Mouse (Mus musculus): Measurements from ENCODE around the gene Ackr3. TPM values are rescaled to one million over a fixed set of nuclear protein-coding genes. Genes with fewer than 3 reads are reported as not detected.

The Ackr3 gene
- polyA plus RNA-seq, 1 experiment from 2014 or later, result 3.5 TPM

GRCm38 (mm10) chr1:90205223-90205622 lies 1.4 kb downstream of the Ackr3 start:
- no peaks in the 10 kb centered on the region for H3K9me3 ChIP-seq (replicated peaks)
- H3K36me3 ChIP-seq, result no peaks in the 10 kb centered on the region
- peaks cover 72% of the 10 kb centered on the region for H3K27me3 ChIP-seq
- 20% methylated on average over 6 of the region's 6 CpGs for WGBS (ENCODE audit: insufficient replicate concordance)
- H3K27ac ChIP-seq, result 0 out of 2 replicates have a peak overlapping the region, but pooled peaks have one; percentile 1
- H3K4me1 ChIP-seq (replicated peaks), result peaks cover 11% of the 10 kb centered on the region; the same call in 1 of the 2 replicates
- DNase-seq (no peak), ATAC-seq (ENCODE audit: low read depth) (no peak)
- peak overlapping the region; percentile 35 for H3K4me3 ChIP-seq (replicated peaks)
- 0 out of 2 replicates have a peak overlapping the region, but pooled peaks have one; percentile 1 for H3K4me2 ChIP-seq
- peak overlapping the region; percentile 33; the same call in 1 of the 2 replicates for H3K9ac ChIP-seq

GRCm38 (mm10) chr1:90206684-90207083 lies 2.9 kb downstream of the Ackr3 start:
- H3K9me3 ChIP-seq (replicated peaks), result no peaks in the 10 kb centered on the region
- 0 out of 2 replicates have a peak overlapping the region, but pooled peaks have one; percentile 9 for H3K9ac ChIP-seq

GRCm38 (mm10) chr1:90207279-90207678 lies 3.5 kb downstream of the Ackr3 start:
- ATAC-seq (ENCODE audit: low read depth) (no peak), DNase-seq (no peak)
- 53% methylated on average over 6 of the region's 6 CpGs for WGBS (ENCODE audit: insufficient replicate concordance)
- Histone ChIP-seq H3K9ac (no peak overlapping the region), H3K36me3 (no peaks in the 10 kb centered on the region), H3K27me3 (peaks cover 59% of the 10 kb centered on the region), H3K27ac (no peak overlapping the region), H3K9me3 (replicated peaks) (no peaks in the 10 kb centered on the region), H3K4me2 (peak overlapping the region; percentile 35), H3K4me1 (replicated peaks) (peaks cover 9% of the 10 kb centered on the region; the same call in 1 of the 2 replicates), H3K4me3 (replicated peaks) (no peak overlapping the region)

More at GRCm38 (mm10) chr1:90206684-90207083, 2.9 kb downstream of the Ackr3 start:
- WGBS (ENCODE audit: insufficient replicate concordance), result 54% methylated on average over 3 of the region's 3 CpGs
- Histone ChIP-seq H3K4me2 (peak overlapping the region; percentile 35), H3K27ac (no peak overlapping the region), H3K4me1 (replicated peaks) (peaks cover 11% of the 10 kb centered on the region; the same call in 1 of the 2 replicates), H3K4me3 (replicated peaks) (peak overlapping the region; percentile 35; the same call in 1 of the 2 replicates), H3K36me3 (no peaks in the 10 kb centered on the region), H3K27me3 (peaks cover 65% of the 10 kb centered on the region)
- DNase-seq, result no peak
- ATAC-seq (ENCODE audit: low read depth), result no peak

- Histone ChIP-seq H3K27me3 (peaks cover 52% of the 10 kb centered on the region), H3K9ac (no peak overlapping the region; the same call in 1 of the 2 replicates), H3K4me2 (0 out of 2 replicates have a peak overlapping the region, but pooled peaks have one; percentile 6), H3K9me3 (replicated peaks) (no peaks in the 10 kb centered on the region), H3K36me3 (no peaks in the 10 kb centered on the region), H3K27ac (no peak overlapping the region), H3K4me1 (replicated peaks) (peaks cover 5% of the 10 kb centered on the region; the same call in 1 of the 2 replicates), H3K4me3 (replicated peaks) (0 out of 2 replicates have a peak overlapping the region, but pooled peaks have one; percentile 4)
- DNase-seq (no peak), ATAC-seq (ENCODE audit: low read depth) (no peak)
- 58% methylated on average over 6 of the region's 6 CpGs for WGBS (ENCODE audit: insufficient replicate concordance)
Measured at GRCm38 (mm10) chr1:90207739-90208502, 4.1 kb downstream of the Ackr3 start.

GRCm38 (mm10) chr1:90208503-90208860 lies 4.7 kb downstream of the Ackr3 start:
- Histone ChIP-seq H3K9me3 (replicated peaks) (no peaks in the 10 kb centered on the region), H3K4me3 (replicated peaks) (no peak overlapping the region), H3K27me3 (peaks cover 47% of the 10 kb centered on the region), H3K27ac (no peak overlapping the region), H3K4me2 (0 out of 2 replicates have a peak overlapping the region, but pooled peaks have one; percentile 6), H3K4me1 (replicated peaks) (peaks cover 5% of the 10 kb centered on the region; the same call in 1 of the 2 replicates), H3K9ac (no peak overlapping the region), H3K36me3 (no peaks in the 10 kb centered on the region)
- WGBS (ENCODE audit: insufficient replicate concordance), result 70% methylated on average over 9 of the region's 9 CpGs
- no peak for ATAC-seq (ENCODE audit: low read depth)
- DNase-seq, result no peak

GRCm38 (mm10) chr1:90209069-90209468 lies 5.3 kb downstream of the Ackr3 start:
- no peaks in the 10 kb centered on the region for H3K9me3 ChIP-seq (replicated peaks)
- no peak overlapping the region for H3K27ac ChIP-seq
- DNase-seq (no peak), ATAC-seq (ENCODE audit: low read depth) (no peak)
- 58% methylated on average over 5 of the region's 5 CpGs for WGBS (ENCODE audit: insufficient replicate concordance)
- H3K4me3 ChIP-seq (replicated peaks), result no peak overlapping the region
- H3K4me2 ChIP-seq, result no peak overlapping the region
- H3K4me1 ChIP-seq (replicated peaks), result peaks cover 2% of the 10 kb centered on the region; the same call in 1 of the 2 replicates
- H3K9ac ChIP-seq, result no peak overlapping the region
- H3K36me3 ChIP-seq, result no peaks in the 10 kb centered on the region
- peaks cover 41% of the 10 kb centered on the region for H3K27me3 ChIP-seq

GRCm38 (mm10) chr1:90209741-90210140 lies 6.0 kb downstream of the Ackr3 start:
- peaks cover 34% of the 10 kb centered on the region for H3K27me3 ChIP-seq
- H3K27ac ChIP-seq, result no peak overlapping the region
- 44% methylated on average over 2 of the region's 2 CpGs for WGBS (ENCODE audit: insufficient replicate concordance)
- ATAC-seq (ENCODE audit: low read depth), result no peak
- H3K4me3 ChIP-seq (replicated peaks), result no peak overlapping the region
- DNase-seq, result no peak
- no peaks in the 10 kb centered on the region for H3K36me3 ChIP-seq
- no peaks in the 10 kb centered on the region for H3K9me3 ChIP-seq (replicated peaks)
- no peak overlapping the region for H3K9ac ChIP-seq
- no peak overlapping the region for H3K4me2 ChIP-seq
- no peaks in the 10 kb centered on the region; the same call in 1 of the 2 replicates for H3K4me1 ChIP-seq (replicated peaks)

GRCm38 (mm10) chr1:90210346-90210745 lies 6.6 kb downstream of the Ackr3 start:
- H3K36me3 ChIP-seq, result no peaks in the 10 kb centered on the region
- DNase-seq (no peak), ATAC-seq (ENCODE audit: low read depth) (no peak)
- H3K4me1 ChIP-seq (replicated peaks), result no peaks in the 10 kb centered on the region; the same call in 1 of the 2 replicates
- H3K4me3 ChIP-seq (replicated peaks), result no peak overlapping the region
- 56% methylated on average over 6 of the region's 6 CpGs for WGBS (ENCODE audit: insufficient replicate concordance)
- no peak overlapping the region for H3K27ac ChIP-seq
- H3K9ac ChIP-seq, result no peak overlapping the region
- peaks cover 28% of the 10 kb centered on the region for H3K27me3 ChIP-seq
- no peaks in the 10 kb centered on the region for H3K9me3 ChIP-seq (replicated peaks)
- no peak overlapping the region for H3K4me2 ChIP-seq

- WGBS (ENCODE audit: insufficient replicate concordance), result 69% methylated on average over 4 of the region's 4 CpGs
- H3K27me3 ChIP-seq, result peaks cover 24% of the 10 kb centered on the region
- no peak for ATAC-seq (ENCODE audit: low read depth)
Measured at GRCm38 (mm10) chr1:90210761-90211160, 7.0 kb downstream of the Ackr3 start.

GRCm38 (mm10) chr1:90212376-90212775 lies 8.6 kb downstream of the Ackr3 start:
- 81% methylated on average over 6 of the region's 6 CpGs for WGBS (ENCODE audit: insufficient replicate concordance)
- H3K4me3 ChIP-seq (replicated peaks), result no peak overlapping the region

More at GRCm38 (mm10) chr1:90210761-90211160, 7.0 kb downstream of the Ackr3 start:
- H3K4me3 ChIP-seq (replicated peaks), result no peak overlapping the region
- H3K9me3 ChIP-seq (replicated peaks), result no peaks in the 10 kb centered on the region
- no peak overlapping the region for H3K4me2 ChIP-seq
- DNase-seq, result no peak
- no peak overlapping the region for H3K27ac ChIP-seq
- H3K4me1 ChIP-seq (replicated peaks), result peaks cover 1% of the 10 kb centered on the region; the same call in 1 of the 2 replicates
- H3K9ac ChIP-seq, result no peak overlapping the region
- no peaks in the 10 kb centered on the region for H3K36me3 ChIP-seq

GRCm38 (mm10) chr1:90212901-90213300 lies 9.1 kb downstream of the Ackr3 start:
- Histone ChIP-seq H3K9ac (no peak overlapping the region), H3K4me2 (no peak overlapping the region), H3K27ac (no peak overlapping the region), H3K27me3 (0 out of 2 replicates have a peak, but pooled peaks cover 10% of the 10 kb centered on the region), H3K36me3 (no peaks in the 10 kb centered on the region), H3K4me3 (replicated peaks) (no peak overlapping the region), H3K4me1 (replicated peaks) (peaks cover 5% of the 10 kb centered on the region; the same call in 1 of the 2 replicates), H3K9me3 (replicated peaks) (no peaks in the 10 kb centered on the region)
- DNase-seq (no peak), ATAC-seq (ENCODE audit: low read depth) (no peak)
- 65% methylated on average over 6 of the region's 6 CpGs for WGBS (ENCODE audit: insufficient replicate concordance)

More at GRCm38 (mm10) chr1:90212376-90212775, 8.6 kb downstream of the Ackr3 start:
- H3K9ac ChIP-seq, result no peak overlapping the region
- peaks cover 5% of the 10 kb centered on the region; the same call in 1 of the 2 replicates for H3K4me1 ChIP-seq (replicated peaks)
- H3K27me3 ChIP-seq, result 0 out of 2 replicates have a peak, but pooled peaks cover 10% of the 10 kb centered on the region
- no peaks in the 10 kb centered on the region for H3K9me3 ChIP-seq (replicated peaks)
- no peak overlapping the region for H3K27ac ChIP-seq
- ATAC-seq (ENCODE audit: low read depth), result no peak
- no peaks in the 10 kb centered on the region for H3K36me3 ChIP-seq
- DNase-seq, result no peak
- H3K4me2 ChIP-seq, result no peak overlapping the region
